Mouse (Mus musculus): ENCODE results near the gene Epdr1. TPM values are rescaled to one million over a fixed set of nuclear protein-coding genes. Genes with fewer than 3 reads are reported as not detected.

Gene Epdr1
- under 1 TPM; 0.47 to 0.99 TPM for total RNA-seq (2023)

DNA sequence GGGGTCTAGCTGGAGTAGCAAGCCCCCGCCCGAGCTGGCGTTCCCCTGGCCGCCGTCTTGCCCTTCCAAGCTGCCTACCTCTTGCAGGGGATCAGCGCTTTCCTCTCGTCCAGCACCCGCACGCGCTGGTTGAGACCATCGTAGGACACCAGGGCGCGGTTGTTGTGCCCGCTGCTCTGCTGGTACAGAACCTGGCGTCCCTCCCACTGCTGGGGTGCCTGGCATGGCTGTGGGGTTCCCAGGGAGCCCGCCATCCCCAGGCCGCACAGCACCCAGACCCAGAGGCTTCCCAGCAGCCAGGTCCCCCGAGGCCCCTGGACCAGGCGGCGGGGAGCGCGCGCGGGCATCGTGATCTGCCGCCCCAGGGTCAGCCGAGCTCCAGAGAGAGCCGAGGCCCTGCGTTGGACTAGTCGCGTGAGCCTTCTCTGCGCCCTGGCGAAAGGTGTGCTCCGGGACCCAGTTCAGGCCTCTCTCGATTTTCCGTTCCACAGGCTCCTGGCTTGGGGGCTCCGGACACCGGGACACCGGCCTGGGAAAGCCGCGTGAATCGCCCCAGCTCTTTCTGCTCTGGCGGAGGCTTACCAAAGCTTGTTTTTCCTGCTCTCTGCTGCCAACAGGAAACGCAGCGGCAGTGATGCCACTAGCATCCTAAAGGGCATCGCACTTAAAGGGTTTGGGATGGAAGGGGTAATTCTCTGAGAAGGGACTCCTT lies at the start of gene Epdr1:
Gene Epdr1, minus strand, starts transcription at position 712 of the 712 bp plus-strand sequence.

DNA sequence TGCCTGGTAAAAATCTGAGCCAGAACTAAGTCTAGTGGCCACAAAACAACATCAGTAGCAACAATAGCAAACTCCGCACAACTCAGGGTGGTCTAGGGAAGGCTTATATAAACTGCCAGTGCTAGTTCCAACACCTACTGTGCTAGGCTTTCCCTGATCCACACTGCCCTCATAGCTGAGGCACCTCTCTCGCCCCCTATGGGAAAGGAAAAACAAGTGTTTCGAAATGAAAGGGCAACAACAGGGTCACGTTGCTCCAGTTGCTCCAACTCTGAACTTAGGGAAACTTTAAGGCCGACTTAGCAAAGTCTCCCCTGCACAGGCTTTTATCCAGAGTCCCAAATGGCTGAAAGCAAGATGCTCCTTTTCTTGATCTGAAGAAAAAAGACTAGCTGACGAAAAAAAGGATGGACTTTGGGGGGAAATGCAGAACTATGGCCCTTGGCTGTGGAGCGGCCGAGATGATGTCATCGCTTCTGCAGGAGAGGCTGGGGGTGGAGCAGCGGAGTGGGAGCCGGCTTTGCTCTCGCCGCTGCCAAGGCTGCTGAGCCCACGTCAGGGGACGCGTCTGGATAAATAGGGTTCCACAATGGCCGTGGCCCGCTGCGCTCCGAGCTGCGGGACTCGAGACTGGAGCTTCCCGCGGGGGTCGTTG lies 3.0 kb upstream of the Epdr1 start, which contains the start of gene Sfrp4:
Gene Sfrp4, plus strand, starts transcription at position 532 of the 655 bp plus-strand sequence.

Other genes with a start within 250 kb of the Epdr1 start
- gene Stard3nl, start 224.1 kb downstream of the Epdr1 start, total RNA-seq (2023): 10 to 100 TPM; 19.6 to 28.0 TPM
- not detected for gene Sfrp4, start 3.2 kb upstream of the Epdr1 start, total RNA-seq (2023)
- gene Nme8, start 77.9 kb upstream of the Epdr1 start, total RNA-seq (2023): not detected
- gene Gpr141, start 204.3 kb upstream of the Epdr1 start, total RNA-seq (2023): under 1 TPM; 0.15 to 0.20 TPM

Data from T-cell, adult 66 days (primary cell).